Mouse (Mus musculus) effector memory CD4-positive, alpha-beta T cell, adult 5 months (primary cell): ENCODE measurements around the gene Gm17677. TPM values are rescaled to one million over a fixed set of nuclear protein-coding genes. Genes with fewer than 3 reads are reported as not detected.

Experiments
- polyA plus RNA-seq: library from polyadenylated mRNA; unstranded; fragments of 100-300 nt; shearing (Covaris generic); gene quantifications from one replicate; pipeline ENCODE4 v1.2.1, GENCODE M21; 2017

The Gm17677 gene
- not detected for polyA plus RNA-seq

GRCm38 (mm10) chr9:35740749-35741148, at the start of gene Gm17677:
Gm17677 (plus strand) TSS chr9:35741049.

GRCm38 (mm10) chr9:35778009-35778408, 37.2 kb downstream of the Gm17677 start, which contains the start of gene Gm17727:
Gm17727 (minus strand) TSS chr9:35778109.

GRCm38 (mm10) chr9:35790001-35790400, 49.2 kb downstream of the Gm17677 start, which contains the start of the genes Gm27235 and D730048I06Rik:
Gm27235 (minus strand) TSS chr9:35790101.
D730048I06Rik (minus strand) TSS chr9:35790112.

Other genes with a start within 250 kb of the Gm17677 start
- not detected for gene Gm1113, start 222.8 kb upstream of the Gm17677 start, polyA plus RNA-seq
- 0.05 TPM for gene Ddx25, start 182.5 kb upstream of the Gm17677 start, polyA plus RNA-seq
- gene Pus3, start 182.5 kb upstream of the Gm17677 start, polyA plus RNA-seq = 23.4 TPM
- gene Pate2, start 170.8 kb upstream of the Gm17677 start, polyA plus RNA-seq = not detected
- gene Hyls1, start 170.7 kb upstream of the Gm17677 start, polyA plus RNA-seq = 7.5 TPM
- not detected for gene Pate4, start 129.1 kb upstream of the Gm17677 start, polyA plus RNA-seq
- not detected for gene Pate3, start 92.8 kb upstream of the Gm17677 start, polyA plus RNA-seq
- gene Pate1, start 53.7 kb upstream of the Gm17677 start, polyA plus RNA-seq = not detected
- not detected for gene Gm17727, start 37.1 kb downstream of the Gm17677 start, polyA plus RNA-seq
- gene Gm27235, start 49.1 kb downstream of the Gm17677 start, polyA plus RNA-seq = not detected
- gene D730048I06Rik, start 49.1 kb downstream of the Gm17677 start, polyA plus RNA-seq = not detected
- not detected for gene 9230110F15Rik, start 103.1 kb downstream of the Gm17677 start, polyA plus RNA-seq
- gene 9230113P08Rik, start 167.4 kb downstream of the Gm17677 start, polyA plus RNA-seq = 0.19 TPM